Mouse (Mus musculus): ENCODE measurements at regions not wholly inside any gene's neighbourhood (a gene's known extent, or its start where the extent isn't known, plus 50 kb on each side); places are given as distances from the start of the nearest gene placed in this dataset.

GRCm38 (mm10) chr3:70201334-70201943, 194.0 kb downstream of the Otol1 start:
- DNase-seq (ENCODE audit: low read depth, low spot score) = no peak

DNA sequence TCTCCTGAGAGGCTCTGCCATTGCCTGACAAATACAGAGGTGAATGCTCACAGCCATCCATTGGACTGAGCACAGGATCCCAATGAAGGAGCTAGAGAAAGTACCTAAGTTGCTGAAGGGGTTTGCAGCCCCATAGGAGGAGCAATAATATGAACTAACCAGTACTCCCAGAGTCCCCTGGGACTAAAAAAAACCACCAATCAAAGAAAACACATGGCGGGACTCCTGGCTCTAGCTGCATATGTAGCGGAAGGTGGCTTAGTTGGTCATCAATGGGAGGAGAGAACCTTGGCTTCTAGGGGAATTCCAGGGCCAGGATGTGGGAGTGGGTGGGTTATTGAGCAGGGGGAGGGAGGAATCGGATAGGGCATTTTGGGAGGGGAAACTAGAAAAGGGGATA, 207.8 kb downstream of the Otol1 start:
- no peak for DNase-seq (ENCODE audit: low read depth, low spot score)

- no peak for DNase-seq (ENCODE audit: low read depth, low spot score)
Measured at GRCm38 (mm10) chr3:70216096-70216495, 208.7 kb downstream of the Otol1 start.

- no peak for DNase-seq (ENCODE audit: low read depth, low spot score)
Measured at GRCm38 (mm10) chr3:70218757-70219360, 211.4 kb downstream of the Otol1 start.

GRCm38 (mm10) chr3:70223443-70224065, 216.1 kb downstream of the Otol1 start:
- DNase-seq (ENCODE audit: low read depth, low spot score) = no peak

DNA sequence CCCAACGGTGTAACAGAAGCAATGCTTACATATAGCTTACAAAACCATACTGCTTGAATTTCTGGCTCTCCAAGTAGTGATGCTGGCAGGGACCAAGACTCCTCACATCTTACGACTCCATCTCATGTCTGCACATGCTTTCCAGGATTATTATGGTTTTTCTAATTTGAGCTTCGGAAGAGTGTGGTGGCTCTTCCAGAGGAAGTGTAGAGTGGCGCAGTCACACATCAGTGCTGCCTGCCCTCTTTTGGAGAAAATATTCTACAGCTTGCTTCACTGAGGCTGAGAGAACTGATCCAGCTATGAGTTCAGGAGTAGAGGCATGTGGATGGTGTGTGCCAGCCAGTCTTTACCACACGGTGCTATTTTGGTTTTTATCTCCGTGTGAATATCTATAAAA, 217.4 kb downstream of the Otol1 start:
- DNase-seq (ENCODE audit: low read depth, low spot score) = no peak

- DNase-seq (ENCODE audit: low read depth, low spot score) = no peak
Measured at GRCm38 (mm10) chr3:70227165-70227564, 219.8 kb downstream of the Otol1 start.

- DNase-seq (ENCODE audit: low read depth, low spot score) = no peak
Measured at GRCm38 (mm10) chr3:70248655-70249054, 241.2 kb downstream of the Otol1 start.

DNA sequence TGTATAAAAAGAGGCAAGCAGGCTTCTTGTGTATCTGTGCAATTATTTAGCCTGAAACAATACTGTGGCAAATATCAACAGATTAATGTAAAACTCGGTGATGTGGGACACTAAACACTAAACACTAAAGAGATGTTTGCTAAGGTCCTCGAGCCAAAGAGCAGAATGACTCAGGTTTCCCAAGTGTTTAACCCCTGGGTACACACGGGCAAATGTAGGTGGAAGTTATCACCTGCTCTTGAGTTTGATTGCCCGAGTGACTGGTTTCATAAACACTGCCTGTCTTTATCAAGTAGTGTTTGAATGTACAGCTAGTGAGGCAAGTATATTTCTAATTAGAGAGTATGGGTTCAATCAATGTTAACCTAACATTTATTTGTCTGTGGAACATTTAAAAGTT, 242.5 kb downstream of the Otol1 start:
- DNase-seq (ENCODE audit: low read depth, low spot score) = no peak

GRCm38 (mm10) chr3:70250733-70251132, 243.3 kb downstream of the Otol1 start:
- DNase-seq (ENCODE audit: low read depth, low spot score) = no peak

DNA sequence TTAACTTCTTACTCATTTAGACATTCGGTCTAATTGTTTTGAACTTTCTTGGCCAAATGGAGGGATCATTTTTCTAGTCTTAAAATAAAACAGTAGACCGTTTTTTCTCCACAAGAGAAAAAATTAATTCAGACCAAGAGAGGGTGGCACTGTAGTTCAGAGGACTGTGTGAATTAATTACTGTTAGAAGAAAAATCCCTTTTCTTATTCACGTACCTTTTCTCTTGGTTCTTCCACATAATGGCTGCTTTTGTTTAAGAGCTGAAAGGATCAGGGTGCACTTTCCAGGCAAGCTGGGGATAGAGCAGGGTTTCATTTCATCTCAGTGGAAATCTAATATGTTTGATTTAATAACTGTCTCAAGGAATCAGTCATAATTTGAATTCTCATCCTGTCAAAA, 255.9 kb downstream of the Otol1 start:
- no peak for DNase-seq (ENCODE audit: low read depth, low spot score)

- DNase-seq (ENCODE audit: low read depth, low spot score) = no peak
Measured at GRCm38 (mm10) chr3:70288590-70289388, 281.4 kb downstream of the Otol1 start.

DNA sequence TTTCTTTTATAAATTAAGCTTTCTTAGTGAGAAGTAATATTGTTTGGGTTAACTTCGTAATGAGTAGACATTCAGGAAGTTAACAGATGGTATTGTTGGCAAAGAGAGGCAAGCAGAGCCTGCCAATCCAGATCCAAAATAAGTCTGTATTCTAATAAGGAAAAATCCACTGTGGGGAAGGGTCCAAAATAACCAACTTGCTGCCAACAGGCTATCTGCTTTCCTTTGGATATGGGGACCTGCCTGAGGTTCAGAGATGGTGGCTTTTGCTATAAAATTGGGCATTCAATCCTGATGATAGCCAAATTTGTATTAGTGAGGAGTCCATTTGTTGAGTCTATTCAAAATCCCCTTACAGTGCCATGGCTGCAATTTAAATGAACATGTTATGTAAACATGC, 300.1 kb downstream of the Otol1 start:
- DNase-seq (ENCODE audit: low read depth, low spot score) = no peak

- DNase-seq (ENCODE audit: low read depth, low spot score) = no peak
Measured at GRCm38 (mm10) chr3:70308061-70308461, 300.6 kb downstream of the Otol1 start.

GRCm38 (mm10) chr3:70309304-70309703, 301.9 kb downstream of the Otol1 start:
- DNase-seq (ENCODE audit: low read depth, low spot score) = no peak

DNA sequence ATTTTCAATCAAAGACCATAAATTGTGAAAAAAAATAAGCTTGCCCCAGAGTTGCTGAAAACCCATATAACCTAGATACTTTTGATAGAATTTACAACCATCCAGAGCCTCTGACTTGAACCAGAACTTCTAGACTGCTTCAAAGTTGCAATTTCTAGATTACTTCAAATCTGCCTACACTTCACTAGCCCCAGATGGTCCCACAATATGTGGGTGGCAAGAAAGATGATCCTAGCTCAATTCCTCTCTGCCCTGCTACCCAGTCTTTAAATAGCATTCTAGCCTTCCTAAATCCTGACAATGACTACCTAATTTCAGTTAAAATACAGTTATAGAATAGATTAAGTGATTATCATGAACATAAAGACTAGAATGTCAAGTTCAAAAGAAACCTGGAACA, 303.6 kb downstream of the Otol1 start:
- DNase-seq (ENCODE audit: low read depth, low spot score) = no peak

DNA sequence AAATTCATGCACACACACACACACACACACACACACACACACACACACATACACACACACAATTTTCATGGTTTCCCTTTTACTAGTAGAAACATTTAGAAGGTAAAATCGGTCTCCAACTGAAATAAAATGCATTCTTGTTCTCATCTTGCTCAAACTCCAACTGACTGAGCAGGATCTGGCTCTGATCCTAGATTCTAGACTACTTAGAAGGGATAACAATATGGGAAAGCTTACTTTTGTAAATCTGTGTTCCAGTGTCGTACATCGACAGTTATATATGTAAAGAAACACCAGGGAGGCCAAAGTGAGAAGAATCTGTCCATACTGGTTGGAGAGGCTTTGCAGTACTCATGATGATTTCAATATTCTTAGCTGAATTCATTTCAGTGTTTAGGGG, 304.6 kb downstream of the Otol1 start:
- DNase-seq (ENCODE audit: low read depth, low spot score) = no peak

DNA sequence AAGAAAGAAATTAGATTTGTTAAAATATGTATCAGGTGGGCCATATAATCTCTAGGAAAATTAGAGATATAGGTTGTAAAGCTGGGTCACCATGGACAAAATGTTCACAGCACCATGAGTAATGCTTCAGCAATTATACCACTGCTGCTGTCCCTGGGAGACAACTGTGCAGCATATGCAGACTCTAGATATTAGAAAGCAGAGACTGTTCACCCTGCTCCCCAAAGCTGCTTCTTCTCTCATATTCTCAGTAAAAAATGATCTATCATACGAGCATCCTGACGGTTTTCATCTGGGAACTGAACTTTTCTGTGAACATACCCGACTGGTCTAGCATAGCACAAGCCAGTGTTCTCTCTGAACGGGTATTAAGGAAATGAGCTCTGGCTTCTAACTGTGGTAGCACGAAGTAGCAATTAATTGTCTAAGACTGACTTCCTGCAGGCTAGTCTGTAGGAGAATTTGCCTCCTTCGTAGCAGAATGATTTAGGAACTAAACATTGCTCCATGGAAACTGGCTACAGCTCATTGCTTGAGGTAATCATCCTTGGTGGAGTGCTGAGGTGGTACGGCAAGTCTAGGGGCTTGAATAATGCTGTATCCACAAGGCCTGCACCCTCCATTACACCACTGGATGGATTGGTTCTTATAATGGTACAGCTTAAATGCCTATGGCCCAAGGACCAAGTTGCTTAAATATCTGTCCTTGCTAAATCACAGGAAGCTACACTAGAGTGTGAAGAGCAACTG, 305.9 kb downstream of the Otol1 start:
- DNase-seq (ENCODE audit: low read depth, low spot score) = no peak

DNA sequence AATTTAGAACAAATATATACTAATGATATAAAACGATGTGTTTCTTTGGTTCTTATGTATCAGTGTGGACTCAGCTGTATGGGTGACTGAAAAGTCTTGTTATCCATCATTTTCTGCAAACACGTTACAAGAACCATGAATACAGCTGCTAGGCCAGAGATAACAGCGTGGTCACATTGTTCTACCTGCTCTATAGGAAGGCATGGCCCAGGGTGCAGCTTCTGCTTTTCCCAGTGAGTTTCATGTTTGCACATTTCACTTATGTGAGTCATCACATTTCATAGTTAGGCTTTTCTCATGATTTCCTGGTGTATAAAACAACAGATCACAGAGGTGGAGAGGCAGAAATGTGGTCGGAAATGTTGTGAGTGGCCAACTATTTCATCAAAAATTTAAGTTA, 306.8 kb downstream of the Otol1 start:
- DNase-seq (ENCODE audit: low read depth, low spot score) = no peak

- no peak for DNase-seq (ENCODE audit: low read depth, low spot score)
Measured at GRCm38 (mm10) chr3:70318377-70318776, 311.0 kb downstream of the Otol1 start.

DNA sequence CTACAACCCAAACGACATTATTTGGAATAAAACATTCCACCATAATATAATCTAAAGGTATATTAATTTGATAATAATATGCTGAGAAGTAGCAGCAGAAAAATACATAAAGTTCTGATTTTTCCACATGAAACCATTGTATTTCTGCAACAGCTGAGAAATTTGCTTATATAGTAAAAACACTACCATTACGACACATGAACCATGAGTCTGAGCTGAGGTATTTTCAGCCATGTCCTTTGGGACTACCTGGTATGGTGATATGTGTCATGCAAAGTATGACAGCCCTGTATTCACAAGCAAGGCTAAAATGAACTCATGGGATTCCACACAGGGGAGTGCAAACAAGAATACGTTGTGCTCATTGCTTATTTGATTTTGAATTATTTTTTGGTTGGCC, 311.7 kb downstream of the Otol1 start:
- no peak for DNase-seq (ENCODE audit: low read depth, low spot score)

DNA sequence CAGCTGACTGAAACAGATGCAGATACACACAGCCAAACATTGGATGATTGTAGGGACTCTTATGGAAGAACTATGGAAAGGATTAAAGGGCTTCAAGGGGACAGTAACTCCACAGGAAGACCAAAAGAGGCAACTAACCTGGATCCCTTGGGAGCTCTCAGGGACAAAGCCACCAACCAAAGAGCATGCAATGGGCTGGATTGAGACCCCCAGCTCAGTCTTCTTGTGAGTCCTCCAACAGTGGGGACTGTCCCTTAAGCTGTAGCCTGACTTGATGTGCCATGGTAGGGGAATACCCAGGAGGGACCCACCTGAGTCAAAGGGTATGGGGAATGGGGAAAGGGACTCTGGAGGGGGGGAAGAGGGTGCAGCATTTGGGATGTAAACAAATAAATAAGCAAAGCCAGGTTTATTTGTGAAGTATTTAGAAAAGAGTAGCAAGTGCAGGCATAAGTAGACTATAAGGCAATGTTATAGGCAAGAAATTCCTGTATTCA, 313.8 kb downstream of the Otol1 start:
- no peak for DNase-seq (ENCODE audit: low read depth, low spot score)

Measured in retina, postnatal 7 days (tissue).